Mouse (Mus musculus) adrenal gland, adult 18-20 months (tissue): ENCODE data around the gene Ebf1. TPM values are rescaled to one million over a fixed set of nuclear protein-coding genes. Genes with fewer than 3 reads are reported as not detected.
A peak's percentile ranks its signal among the peaks of the same experiment; 100 is the strongest.

Source experiments
- DNase-seq, 2 experiments: peaks; one replicate each; pipeline ENCODE4 v3.0.0; 2021 to 2022; ENCODE audit warnings: low spot score in 2 of 2
- total RNA-seq, 2 experiments: library from RNA; stranded (reverse); gene quantifications; 1 replicate in 1 of 2; 2 replicates in 1 of 2; pipeline ENCODE4 v1.2.3; 2021

Gene Ebf1
- total RNA-seq, 2 experiments from 2014 or later = 15.7 to 36.8 TPM

GRCm38 (mm10) chr11:44656916-44657315 is 39.8 kb downstream of the Ebf1 start:
- no peak for DNase-seq

GRCm38 (mm10) chr11:44657833-44658395 is 40.8 kb downstream of the Ebf1 start:
- DNase-seq = no peak

GRCm38 (mm10) chr11:44661875-44662274 is 44.8 kb downstream of the Ebf1 start:
- no peak for DNase-seq

- no peak for DNase-seq
Observed at GRCm38 (mm10) chr11:44663609-44664141, 46.6 kb downstream of the Ebf1 start.

- DNase-seq = peak in 1 of 2 experiments; percentile 38
Observed at GRCm38 (mm10) chr11:44665156-44665682, 48.1 kb downstream of the Ebf1 start.

- DNase-seq = no peak
Observed at GRCm38 (mm10) chr11:44665741-44666531, 48.8 kb downstream of the Ebf1 start.

GRCm38 (mm10) chr11:44666741-44667140 is 49.6 kb downstream of the Ebf1 start:
- DNase-seq = no peak

- no peak for DNase-seq
Observed at GRCm38 (mm10) chr11:44681306-44681705, 64.2 kb downstream of the Ebf1 start.

GRCm38 (mm10) chr11:44681995-44682394 is 64.9 kb downstream of the Ebf1 start:
- no peak for DNase-seq

- no peak for DNase-seq
Observed at GRCm38 (mm10) chr11:44682703-44683539, 65.8 kb downstream of the Ebf1 start.

GRCm38 (mm10) chr11:44684486-44685076 is 67.5 kb downstream of the Ebf1 start:
- no peak for DNase-seq

- no peak for DNase-seq
Observed at GRCm38 (mm10) chr11:44685129-44685528, 68.0 kb downstream of the Ebf1 start.

- no peak for DNase-seq
Observed at GRCm38 (mm10) chr11:44685911-44686361, 68.8 kb downstream of the Ebf1 start.

- DNase-seq = no peak
Observed at GRCm38 (mm10) chr11:44686378-44686777, 69.3 kb downstream of the Ebf1 start.

GRCm38 (mm10) chr11:44688542-44688941 is 71.4 kb downstream of the Ebf1 start:
- no peak for DNase-seq

GRCm38 (mm10) chr11:44689571-44690264 is 72.6 kb downstream of the Ebf1 start:
- DNase-seq = no peak

- DNase-seq = no peak
Observed at GRCm38 (mm10) chr11:44690265-44690572, 73.1 kb downstream of the Ebf1 start.

GRCm38 (mm10) chr11:44695416-44695815 is 78.3 kb downstream of the Ebf1 start:
- DNase-seq = no peak

- no peak for DNase-seq
Observed at GRCm38 (mm10) chr11:44696539-44697201, 79.6 kb downstream of the Ebf1 start.

- DNase-seq = no peak
Observed at GRCm38 (mm10) chr11:44700181-44700580, 83.1 kb downstream of the Ebf1 start.
